Mouse (Mus musculus): ENCODE data around the gene Gpr176.

DNA sequence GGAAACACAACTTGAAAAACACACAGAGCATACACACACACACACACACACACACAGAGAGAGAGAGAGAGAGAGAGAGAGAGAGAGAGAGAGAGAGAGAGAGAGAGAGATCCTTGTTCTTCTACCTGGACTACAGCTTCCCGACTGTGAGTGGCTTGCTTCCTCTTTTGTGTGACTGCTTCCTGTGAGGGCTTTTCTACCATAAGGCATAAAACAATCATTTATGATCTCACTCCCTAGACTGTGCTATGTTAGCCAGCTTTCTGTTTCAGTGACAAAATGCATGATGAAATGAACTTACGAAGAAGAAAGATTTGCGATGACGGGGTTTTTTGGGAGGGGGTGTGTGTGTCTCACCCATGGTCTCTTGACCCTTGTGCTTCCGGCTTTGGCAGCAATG is 113.5 kb downstream of the Gpr176 start:
- TF ChIP-seq HCFC1 (IDR thresholded peaks at IDR 0.05; ENCODE audit: borderline replicate concordance, insufficient read depth, low read length) (no peak), ZC3H11A (IDR thresholded peaks at IDR 0.05; ENCODE audit: borderline replicate concordance, low read depth, low read length) (no peak), MAFK (IDR thresholded peaks at IDR 0.05; ENCODE audit: insufficient read depth, low read depth, low read length) (no peak), ZNF384 (IDR thresholded peaks at IDR 0.05; ENCODE audit: low read depth, low read length) (no peak)

All from ES-E14 (cell line).